Mouse (Mus musculus) lung, postnatal 4 days (tissue): Measurements from ENCODE around the gene Nr5a1.

Experiments
- DNase-seq, 2 experiments: peaks; one replicate each; pipeline ENCODE4 v3.0.0; 2021

The Nr5a1 gene

DNA sequence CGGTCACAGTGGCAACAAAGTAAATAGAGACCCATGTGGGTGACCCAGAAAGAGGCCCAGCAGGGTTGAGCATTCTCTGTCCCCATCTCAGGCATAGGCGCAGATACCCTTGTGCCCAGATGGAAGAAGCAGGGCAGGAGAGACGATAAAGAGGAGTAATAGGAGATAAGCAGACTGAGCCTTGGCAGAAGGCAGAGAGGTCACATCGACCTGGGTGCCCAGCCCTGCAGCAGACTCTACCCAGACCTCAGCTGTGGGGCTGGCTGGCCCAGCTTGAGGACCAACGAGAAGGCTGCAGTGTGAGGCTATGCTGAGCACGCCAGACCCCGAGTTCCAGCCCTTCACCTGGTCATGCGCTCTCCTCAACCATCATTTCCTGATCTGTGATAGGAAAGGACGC is 10.0 kb downstream of the Nr5a1 start:
- DNase-seq: no peak

DNA sequence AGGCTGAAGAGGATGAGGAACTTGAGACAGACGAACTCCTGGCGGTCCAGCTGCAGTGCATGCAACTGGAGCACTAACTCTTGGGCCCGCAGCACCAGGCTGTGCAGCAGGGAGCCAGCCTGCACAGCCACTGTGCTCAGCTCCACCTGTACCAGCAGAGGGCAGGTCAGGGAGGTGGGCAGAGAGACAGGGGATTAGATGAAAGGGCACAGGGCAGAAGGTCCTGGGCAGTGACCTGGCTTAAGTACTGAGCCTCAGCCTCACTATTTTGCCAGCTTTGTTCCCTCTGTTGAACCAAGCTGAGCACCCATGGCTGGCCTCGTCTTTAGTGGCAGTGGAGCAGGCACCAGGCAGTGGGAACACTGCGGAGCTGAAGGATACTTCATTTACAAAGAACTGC is 14.2 kb downstream of the Nr5a1 start:
- DNase-seq: no peak

- no peak for DNase-seq
These were observed 15.7 kb downstream of the Nr5a1 start for GRCm38 (mm10) chr2:38698623-38699022.

DNA sequence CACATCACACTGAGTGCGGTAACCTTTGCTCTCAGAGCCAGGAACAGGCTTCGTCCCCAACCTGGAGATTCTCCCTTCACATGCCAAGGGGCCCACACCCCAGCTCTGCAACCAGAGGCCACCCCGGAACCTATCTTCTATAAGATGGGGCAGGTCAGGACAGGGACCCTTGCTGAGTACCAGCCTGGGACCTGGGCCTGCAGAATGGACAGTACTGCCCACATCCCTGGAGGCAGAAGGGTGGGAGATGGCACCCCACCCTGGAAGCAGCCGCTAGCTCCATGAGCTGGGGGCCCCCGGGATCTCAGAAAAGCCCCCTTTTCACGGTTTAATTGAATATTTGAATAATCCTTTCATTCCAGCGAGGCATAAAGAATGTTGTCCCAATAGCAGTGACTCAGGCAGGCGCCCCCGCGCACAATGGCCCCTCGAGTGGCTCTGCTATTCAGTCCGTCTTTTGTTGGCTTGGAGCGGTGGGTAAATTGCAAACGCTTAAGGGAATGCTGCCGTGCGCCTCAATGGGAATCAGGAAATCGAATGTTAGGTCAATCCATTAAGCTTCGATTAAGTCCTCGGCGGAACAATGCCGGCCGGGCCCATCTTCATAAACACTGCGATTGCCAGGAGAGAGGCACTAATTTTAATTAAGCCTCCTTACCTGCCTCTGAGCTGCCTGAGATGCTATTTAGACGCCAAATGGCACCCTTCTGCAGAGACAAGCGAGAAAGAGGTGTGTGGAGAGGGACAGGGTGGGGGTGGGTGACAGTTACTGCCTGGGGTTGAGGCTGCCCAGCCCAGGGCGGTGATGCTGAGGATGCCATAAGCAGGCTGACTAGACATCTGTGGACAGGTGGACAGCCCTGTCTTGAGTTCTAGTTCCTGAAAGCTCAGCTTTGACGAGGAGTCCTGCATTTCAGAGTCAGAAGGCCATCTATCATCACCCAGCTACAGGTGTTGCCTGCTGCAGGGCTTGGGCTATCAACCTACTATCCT is 16.9 kb downstream of the Nr5a1 start:
- DNase-seq: no peak

- DNase-seq: no peak
These were observed 18.6 kb downstream of the Nr5a1 start for GRCm38 (mm10) chr2:38695770-38696169.

DNA sequence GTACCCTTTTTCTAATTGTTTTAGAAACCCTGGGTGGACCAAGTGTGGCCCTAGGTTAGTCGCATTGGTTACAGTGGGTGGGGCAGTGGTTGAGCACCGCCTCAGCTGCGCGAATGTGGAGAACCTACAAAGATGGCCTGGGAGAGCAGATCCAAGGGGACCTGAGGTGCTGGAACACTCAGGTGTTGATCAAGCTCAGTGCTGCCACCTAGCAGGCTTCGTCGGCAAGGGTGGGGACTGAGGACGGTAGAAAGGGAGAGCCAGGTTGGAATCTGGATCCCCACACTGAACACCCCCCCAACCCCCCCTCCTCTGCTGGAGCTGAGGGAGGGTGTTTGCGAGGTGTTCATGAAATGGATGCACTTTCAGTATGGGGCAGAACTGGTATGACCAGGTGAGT is 22.8 kb downstream of the Nr5a1 start:
- peak in 1 of 2 experiments; percentile 39 for DNase-seq

- no peak for DNase-seq
These were observed 24.5 kb downstream of the Nr5a1 start for GRCm38 (mm10) chr2:38689881-38690280.

DNA sequence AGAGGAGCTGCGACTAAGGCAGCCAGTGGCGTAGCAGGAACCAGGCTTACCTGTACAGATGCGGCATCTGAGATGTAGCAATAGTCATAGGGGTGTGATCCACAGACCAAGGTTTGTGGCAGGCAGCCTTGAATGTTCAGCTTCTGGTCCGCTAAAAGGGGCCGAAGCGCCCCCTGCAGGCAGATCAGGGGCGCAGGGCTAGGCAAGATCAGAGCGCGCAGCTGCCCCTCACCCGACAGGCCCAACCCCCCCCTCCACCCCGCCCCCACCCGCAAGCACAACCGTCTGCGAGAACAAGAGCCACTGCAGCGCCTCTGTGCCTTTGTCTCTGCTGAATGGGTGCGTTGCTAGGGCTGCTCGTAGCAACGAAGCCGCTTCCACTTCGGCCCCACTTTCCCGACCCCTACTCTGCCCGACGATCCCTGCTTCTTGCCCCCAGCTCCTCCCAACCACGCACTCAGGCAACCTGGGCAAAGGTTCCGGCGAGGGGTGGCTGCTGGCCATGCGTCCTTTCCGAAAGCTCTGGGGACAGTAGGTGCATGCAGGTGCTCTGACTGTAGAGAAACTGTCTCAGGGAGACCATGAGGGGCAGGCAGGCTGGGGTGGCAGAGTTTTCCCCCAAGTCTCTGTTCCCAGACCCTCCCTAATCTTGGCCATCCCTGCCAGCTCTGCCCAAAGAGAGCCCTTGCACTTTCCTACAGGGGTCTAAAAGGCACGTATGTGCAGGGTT is 25.4 kb downstream of the Nr5a1 start:
- peak; percentile 29 to 41 for DNase-seq

GRCm38 (mm10) chr2:38685746-38686145 is 28.6 kb downstream of the Nr5a1 start:
- DNase-seq: no peak

DNA sequence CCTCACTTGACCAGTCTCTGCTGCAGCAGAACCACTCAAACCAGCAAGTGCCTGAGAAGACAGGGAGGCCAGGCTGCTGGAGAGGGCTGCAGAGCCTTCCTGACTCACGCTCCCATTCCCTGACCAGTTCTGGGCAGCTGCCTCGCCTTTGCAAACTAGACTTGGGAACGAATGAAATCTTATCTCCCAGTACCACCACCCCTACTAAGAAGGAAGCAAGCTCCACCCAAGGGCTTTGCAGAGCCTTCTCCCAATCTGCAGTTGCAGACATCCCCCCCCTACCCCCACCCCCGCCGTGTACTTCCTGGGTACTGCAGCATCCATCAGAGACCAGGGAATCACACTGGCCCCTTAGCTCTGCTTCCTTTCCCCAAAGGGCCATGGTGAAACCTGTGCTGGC is 31.3 kb downstream of the Nr5a1 start:
- DNase-seq: no peak

GRCm38 (mm10) chr2:38682209-38682608 is 32.1 kb downstream of the Nr5a1 start:
- DNase-seq: no peak

GRCm38 (mm10) chr2:38678947-38679346 is 35.4 kb downstream of the Nr5a1 start:
- no peak for DNase-seq

DNA sequence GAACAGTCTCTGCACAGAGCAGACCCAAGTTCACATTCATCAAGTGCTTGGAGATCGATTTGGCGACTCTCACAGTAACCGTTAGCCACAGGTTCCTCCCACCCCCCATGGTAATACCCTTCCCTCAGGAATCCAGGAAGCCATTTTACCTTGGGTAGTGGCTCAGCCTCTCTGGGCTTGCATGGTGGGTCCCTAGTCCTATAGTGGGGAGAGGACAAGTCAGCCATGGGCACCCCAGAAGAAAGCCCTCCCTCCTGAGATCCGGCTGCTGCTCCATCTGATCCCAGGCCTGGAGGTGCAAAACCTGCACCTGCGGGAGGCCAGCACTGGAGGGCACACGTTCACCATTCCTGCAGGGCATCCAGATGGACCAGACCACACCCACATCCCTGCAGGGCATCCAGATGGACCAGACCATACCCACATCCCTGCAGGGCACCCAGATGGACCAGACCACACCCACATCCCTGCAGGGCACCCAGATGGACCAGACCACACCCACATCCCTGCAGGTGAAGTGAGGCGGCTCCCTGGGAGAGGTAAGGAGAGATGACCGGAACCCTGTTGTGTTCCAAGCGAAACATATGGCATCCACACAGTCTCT is 38.9 kb downstream of the Nr5a1 start:
- no peak for DNase-seq

GRCm38 (mm10) chr2:38672496-38672895 is 41.8 kb downstream of the Nr5a1 start:
- DNase-seq: no peak

DNA sequence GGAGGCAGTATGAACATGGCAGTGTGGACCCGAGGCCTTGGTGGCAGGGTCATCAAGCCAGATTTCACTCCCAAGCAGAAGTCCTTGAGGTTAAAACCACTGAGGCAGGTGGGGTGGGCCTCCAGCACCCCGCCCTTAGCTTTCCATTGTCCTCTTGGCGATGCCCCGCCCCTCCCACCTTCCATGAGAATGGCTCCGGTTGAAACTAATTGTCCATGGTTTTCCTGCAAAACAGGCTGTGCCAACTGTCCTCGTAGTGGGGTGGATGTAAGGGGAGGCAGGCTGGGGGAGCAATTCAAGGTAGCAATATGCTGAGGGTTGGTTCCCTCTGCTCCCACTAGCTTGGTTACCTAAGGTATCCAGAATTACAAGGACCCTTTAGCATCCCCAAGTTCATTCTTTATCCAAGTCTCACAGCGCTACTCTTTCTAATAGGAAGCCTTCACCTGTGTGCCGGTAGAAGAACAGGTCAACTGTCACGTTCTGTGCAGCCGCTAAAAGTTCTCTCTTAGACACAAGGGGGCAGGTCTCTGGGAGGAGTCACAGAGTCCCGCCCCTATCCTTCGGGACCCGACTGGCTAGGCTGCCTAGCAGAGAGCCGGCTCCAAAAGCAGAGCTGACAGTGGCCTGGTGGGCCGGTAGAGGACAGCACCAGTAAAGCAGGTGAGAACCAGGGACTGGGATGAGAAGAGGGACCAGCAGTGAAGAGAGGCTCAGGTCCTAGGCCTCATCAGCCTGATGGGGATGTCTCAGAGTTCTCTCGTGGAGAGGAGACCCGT is 45.4 kb downstream of the Nr5a1 start:
- peak in 1 of 2 experiments; percentile 26 for DNase-seq

DNA sequence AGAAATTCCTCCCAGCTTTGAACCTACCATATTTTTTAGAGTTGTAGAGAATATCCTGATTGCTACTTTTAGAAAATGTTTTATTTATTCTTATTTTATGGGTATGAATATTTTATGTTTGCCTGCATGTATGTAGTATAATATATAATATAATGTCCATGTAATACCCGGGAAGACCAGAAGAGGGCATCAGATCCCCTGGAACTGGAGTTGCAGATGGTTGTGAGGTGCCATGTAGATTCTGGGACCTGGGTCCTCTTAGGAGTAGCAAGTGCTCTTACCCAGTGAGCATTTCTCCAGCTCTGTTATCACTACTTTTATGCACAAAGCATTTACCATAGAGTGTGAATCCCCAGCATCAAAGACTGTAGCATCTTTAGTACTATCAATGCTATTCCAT is 52.9 kb downstream of the Nr5a1 start:
- no peak for DNase-seq

- peak; percentile 82 to 84 for DNase-seq
These were observed 56.0 kb downstream of the Nr5a1 start for GRCm38 (mm10) chr2:38658338-38658836.

DNA sequence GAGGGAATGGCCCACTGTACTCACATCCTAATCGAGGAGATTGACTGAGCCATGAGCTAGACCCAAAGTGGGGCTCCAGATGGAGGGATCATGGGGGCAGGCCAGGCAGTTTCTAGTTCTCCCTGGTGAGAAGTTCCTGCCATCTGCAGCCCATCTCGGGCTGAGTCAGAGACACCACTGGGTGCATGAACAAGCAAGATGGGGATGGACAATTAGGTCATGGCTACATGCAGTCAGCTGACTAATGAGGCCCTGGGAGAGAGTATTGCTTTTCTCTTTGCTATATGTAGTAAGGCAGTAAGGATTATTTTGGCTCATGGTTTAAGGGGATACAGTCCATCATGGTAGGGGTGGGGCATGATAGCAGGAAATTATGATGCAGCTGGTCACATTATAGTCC is 60.6 kb downstream of the Nr5a1 start:
- no peak for DNase-seq

GRCm38 (mm10) chr2:38653293-38653619 is 61.1 kb downstream of the Nr5a1 start:
- no peak for DNase-seq

DNA sequence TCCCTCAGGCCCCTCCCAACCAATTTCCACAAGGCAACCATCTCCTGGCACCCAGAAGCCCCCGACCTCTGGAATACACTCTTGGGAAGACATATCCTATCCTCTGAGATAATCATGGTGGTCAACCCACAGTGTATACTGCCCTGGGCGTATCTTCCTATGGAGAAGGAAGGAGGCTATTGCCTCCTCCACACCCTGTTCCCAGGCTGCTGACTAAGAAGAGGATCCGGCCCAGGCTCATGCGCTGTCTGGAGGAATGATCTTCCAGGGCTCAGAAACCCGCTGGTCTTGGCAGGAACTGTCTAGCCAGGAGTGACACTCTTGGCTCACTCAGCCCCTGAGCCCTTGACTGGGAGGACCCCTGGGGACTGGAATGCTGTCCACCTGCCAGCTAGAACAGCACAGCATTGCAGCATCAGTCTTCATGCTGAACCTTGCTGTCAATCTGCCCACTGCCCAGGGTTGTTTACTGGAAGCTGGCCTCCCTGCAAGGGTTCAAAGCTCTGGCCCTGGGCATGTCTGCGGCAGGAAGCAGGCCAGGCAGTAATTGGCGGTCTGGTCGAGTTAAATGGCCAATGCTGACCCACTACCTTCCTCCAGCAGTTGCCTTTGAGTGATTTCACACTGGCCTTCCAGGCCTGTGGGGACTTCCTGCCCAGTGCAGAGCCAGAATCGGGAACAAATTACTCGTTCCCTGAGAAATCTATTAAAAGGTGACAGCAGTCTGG is 61.6 kb downstream of the Nr5a1 start:
- DNase-seq: no peak

DNA sequence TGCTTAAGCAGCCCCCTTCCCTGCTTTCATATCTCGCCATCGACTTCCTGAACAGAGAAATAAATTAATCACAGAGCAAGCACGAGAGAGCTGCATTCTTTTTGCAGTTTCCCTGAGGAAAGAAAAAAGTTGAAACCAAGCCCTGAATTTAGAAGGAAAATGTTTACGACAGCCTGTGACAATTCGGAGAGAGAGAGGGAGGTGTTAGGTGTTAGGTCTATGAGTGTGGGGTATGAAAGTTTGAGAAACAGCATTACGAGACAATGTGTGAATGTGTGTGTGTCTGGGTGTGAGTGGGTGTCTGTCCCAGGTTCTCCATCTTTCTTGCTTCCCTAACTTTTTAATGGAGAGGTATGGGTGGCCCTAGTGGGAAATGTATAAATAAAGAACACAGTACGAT is 62.2 kb downstream of the Nr5a1 start:
- DNase-seq: no peak

GRCm38 (mm10) chr2:38650340-38650739 is 64.0 kb downstream of the Nr5a1 start:
- no peak for DNase-seq
